Mouse (Mus musculus) embryo, embryonic 10.5 days (tissue): ENCODE results near the gene Stk40.
"Not testable (repeated sequence)": the region's sequence is repeated elsewhere in the genome, so short reads cannot be mapped to it uniquely, and the experiment has no call there.

Experiments
- DNase-seq: peaks from one replicate; pipeline ENCODE4 v3.0.0-alpha.2; 2015; ENCODE audit warnings: low spot score

Stk40 gene

DNA sequence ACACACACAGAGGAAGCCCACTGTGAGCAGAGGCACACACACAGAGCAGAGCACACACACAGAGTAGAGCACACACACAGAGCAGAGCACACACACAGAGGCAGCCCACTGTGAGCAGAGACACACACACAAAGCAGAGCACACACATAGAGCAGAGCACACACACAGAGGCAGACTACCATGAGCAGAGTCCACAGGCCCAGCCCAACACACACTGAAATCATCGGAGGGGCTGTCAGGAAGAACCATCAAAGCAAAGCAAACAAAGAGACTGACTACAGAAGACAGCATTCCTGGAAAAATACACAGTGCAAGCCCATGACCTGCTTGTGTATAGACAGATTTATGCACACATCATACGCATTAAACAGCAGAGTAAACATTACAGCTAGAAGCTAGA, 52.1 kb downstream of the Stk40 start:
- no peak for DNase-seq

- no peak for DNase-seq
Measured at GRCm38 (mm10) chr4:126156617-126157016, 52.9 kb downstream of the Stk40 start.

DNA sequence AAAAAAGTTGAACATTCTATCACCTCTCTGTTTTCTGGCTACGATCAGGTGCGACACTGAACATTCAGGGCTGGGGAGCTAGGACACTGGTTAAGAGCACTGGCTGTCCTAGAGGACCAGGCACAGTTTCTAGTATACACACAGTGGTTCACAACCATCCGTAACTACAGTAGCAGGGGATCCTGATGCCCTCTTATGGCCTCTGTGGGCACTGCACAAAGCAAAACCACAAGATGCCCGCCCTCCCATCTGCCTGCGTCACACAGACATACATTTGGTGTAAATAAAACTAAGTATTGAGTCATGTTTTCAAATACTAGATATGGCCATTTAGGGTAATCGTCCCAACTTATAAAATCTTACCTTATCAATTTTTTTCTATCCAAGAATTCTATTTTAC, 53.8 kb downstream of the Stk40 start:
- DNase-seq = no peak

- no peak for DNase-seq
Measured at GRCm38 (mm10) chr4:126159455-126159854, 55.7 kb downstream of the Stk40 start.

DNA sequence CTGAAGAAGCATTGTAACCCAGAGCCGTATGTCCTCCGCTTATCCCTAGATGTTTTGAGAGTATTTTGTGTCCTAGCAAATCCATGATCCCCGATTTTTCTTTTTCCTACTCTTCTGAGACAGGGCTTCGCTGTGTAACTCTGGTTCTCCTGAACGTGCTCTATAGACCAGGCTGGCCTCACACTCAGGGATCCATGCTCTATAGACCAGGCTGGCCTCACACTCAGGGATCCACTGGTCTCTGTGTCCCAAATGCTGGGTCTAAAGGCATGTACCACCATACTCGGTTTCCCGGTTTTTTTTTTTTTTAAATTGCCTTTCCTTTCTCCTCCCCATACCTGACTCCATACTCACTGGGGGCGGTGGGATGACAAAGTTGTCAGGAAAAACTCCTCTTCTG, 57.2 kb downstream of the Stk40 start:
- no peak for DNase-seq

DNA sequence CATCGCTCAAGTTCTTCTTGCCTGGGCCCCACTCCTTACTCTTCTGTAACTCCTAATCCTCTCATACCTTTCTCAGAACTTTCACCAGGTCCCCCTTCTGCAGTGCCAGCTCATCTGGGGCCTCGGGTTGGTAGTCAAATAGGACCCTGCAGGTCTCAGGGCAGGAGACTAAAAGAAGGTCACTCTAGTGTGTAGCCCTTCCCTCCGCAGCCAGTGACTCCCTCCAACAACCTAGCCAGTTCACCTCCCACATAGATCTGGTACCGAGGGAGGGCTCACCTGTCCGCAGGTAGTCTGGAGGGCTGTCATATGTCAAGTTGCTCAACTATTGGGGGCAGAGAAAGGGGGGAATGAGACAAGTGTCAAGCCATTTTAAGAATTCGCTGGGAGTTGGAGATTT, 57.7 kb downstream of the Stk40 start:
- no peak for DNase-seq

GRCm38 (mm10) chr4:126161986-126162385, 58.2 kb downstream of the Stk40 start:
- DNase-seq = no peak

GRCm38 (mm10) chr4:126162544-126163066, 58.8 kb downstream of the Stk40 start:
- peak; percentile 84 for DNase-seq

DNA sequence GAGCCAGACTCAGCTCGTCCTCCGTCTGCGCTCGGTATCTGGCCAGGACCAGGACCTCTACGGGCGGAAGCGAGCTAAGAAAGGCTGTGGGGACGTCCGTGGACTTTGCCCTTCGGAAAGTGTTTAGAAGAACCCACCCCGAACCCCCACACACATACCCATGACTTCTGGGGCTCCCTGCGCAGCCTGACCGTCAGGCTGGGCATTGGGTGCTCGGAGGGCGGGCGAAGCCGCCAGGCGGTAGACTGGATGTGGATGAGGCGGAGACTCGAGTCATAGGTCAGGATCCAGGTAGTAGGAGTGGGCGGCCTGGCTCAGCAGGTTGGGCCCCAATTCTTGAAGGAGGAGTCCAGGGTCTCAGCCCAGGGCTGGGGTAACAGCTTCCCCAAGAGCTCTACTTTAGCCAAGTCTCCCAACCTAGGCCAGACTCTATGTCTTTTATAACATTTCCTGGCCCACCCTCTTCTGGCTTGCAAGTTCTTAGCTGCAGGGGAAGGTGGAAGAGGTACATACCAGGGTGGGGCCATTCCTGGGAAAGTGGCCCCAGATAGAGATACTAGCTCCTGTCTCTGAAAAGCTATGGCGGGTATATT, 59.4 kb downstream of the Stk40 start, which contains the start of gene Sh3d21:
Gene Sh3d21, minus strand, starts transcription at position 425 of the 593 bp plus-strand sequence.
- DNase-seq = no peak

GRCm38 (mm10) chr4:126163685-126164084, 59.9 kb downstream of the Stk40 start:
- DNase-seq = no peak

DNA sequence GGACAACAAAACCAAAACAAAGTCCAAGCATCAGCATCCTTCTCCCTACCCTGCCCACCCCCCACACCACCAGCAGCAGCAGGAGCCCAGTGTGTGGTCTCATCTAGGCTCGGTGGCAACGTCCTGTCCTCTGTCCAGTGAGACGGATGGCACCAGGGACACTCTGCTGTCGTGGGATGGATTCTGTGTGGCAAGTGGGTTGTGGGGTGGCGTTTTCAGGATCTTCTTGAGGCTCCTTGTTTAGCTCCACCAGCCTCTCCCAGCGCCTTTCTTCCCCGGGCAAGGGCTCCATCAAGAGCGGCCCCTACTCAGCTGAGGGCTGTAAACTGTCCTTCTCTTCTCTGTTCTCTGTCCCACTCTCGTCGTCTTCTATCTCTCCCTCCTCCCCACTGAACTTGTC, 61.3 kb downstream of the Stk40 start:
- DNase-seq = not testable (repeated sequence)

- DNase-seq = no peak
Measured at GRCm38 (mm10) chr4:126166084-126166483, 62.3 kb downstream of the Stk40 start.

- no peak for DNase-seq
Measured at GRCm38 (mm10) chr4:126168851-126169250, 65.1 kb downstream of the Stk40 start.

GRCm38 (mm10) chr4:126170737-126171136, 67.0 kb downstream of the Stk40 start:
- not testable (repeated sequence) for DNase-seq

DNA sequence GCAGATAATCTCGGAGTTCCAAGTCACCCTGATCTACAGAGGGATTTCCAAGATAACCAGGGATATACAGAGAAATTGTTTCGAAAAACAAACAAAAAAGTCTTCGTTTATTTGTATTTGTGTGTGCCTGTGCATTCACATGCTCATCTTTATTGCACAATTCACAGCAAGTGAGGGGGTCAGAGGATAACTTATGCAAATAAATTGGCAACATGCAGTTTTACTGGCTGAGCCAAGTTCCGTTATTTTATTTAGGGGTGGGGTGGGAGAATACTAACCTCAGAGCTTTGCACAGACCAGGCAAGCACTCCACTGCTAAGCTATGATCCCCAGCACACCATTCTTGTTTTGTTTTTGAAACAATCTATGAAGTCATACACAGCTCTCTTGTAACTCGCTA, 70.0 kb downstream of the Stk40 start:
- no peak for DNase-seq

- DNase-seq = not testable (repeated sequence)
Measured at GRCm38 (mm10) chr4:126175980-126176379, 72.2 kb downstream of the Stk40 start.

- peak; percentile 68 for DNase-seq
Measured at GRCm38 (mm10) chr4:126181170-126181957, 77.6 kb downstream of the Stk40 start.

DNA sequence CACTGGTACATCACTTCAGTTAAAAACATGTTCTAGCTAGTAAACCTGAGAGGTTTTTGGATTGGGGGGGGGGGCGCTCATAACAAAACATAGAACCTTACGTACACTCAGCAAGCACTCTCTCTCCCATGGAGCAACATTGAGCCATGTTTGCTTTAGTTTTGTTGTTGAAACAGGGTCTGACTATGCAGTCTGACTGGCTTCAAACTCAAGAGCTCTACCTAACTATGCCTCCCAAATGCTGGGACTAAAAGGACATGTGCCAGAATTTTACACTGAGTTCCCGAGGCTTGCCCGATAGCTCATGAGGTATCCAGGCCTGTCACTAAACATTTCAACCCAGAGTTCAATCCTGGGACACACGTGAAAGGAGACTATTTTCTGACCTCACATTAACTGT, 79.3 kb downstream of the Stk40 start:
- DNase-seq = no peak

DNA sequence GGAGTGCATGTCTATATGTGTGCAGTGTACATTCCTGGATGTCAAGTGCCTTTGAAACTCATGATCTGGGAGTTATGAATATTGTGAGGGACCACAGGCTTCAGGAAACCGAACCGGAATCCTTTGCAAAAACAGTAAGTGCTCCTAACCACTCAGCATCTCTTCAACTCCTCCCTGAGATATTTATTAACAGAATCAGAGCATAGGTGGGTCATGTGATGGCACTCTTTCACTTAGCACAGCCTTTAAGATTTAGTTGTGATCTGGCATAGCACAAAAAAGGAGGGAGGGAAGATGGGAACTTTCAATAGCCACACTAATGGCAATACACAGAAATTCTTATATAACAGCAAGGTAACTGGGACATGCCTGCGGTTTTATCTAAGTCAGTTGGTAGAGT, 83.3 kb downstream of the Stk40 start:
- DNase-seq = no peak
